22 mouse cellular contexts compared by ENCODE assay signal in the genomic region with DNA sequence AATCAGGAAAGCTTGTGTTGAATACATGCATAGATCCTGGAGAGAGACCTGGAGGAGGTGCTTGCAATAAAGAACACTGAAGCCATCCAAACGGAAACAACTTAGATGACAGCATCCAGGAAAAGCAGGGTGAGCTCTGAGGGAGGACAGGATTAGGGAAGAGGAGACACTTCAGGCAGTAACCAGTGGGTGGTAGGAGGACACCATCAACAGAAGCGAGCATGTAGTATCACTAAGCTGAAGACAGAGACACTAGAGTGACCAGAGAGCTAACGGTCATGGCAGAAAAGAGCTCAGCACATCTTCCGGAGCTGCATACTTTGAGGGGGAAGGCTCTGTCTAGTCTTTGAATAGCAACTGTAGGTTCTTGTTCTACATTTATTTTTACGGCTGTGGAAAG.
DNase-seq lines count a peak whose midpoint lies in the region; ATAC-seq and TF ChIP-seq lines count a peak whose summit lies in the region.
"Had no signal": no experiment of that assay in that cellular context is flagged by ENCODE, and none has a peak within 500 bp of the region (broad histone marks: within the 10 kb centered on the region; RNA-seq: fewer than 3 reads in every experiment).

No protein-coding gene starts in this region.

- no peak overlapping the region for H3K4me3 ChIP-seq in intestine, postnatal 0 days (ENCODE audit: low read depth, low read length)
- H3K4me3 ChIP-seq in intestine, embryonic 15.5 days (replicated peaks), result no peak overlapping the region
- no peak overlapping the region for H3K4me3 ChIP-seq in limb, embryonic 12.5 days (replicated peaks)
- no peak overlapping the region for H3K4me3 ChIP-seq in limb, embryonic 10.5 days
- H3K4me3 ChIP-seq: forebrain, embryonic 12.5 days; heart, embryonic 12.5 days; neural tube, embryonic 13.5 days had no signal

- peak; percentile 52 for TF ChIP-seq CTCF in intestine, postnatal 0 days (IDR thresholded peaks at IDR 0.05; ENCODE audit: low read depth)

- no peaks in the 10 kb centered on the region for H3K4me1 ChIP-seq in intestine, postnatal 0 days (replicated peaks; ENCODE audit: control insufficient read depth, insufficient read depth, low read length)
- H3K4me1 ChIP-seq in intestine, embryonic 15.5 days (replicated peaks), result no peaks in the 10 kb centered on the region
- H3K4me1 ChIP-seq in limb, embryonic 12.5 days (replicated peaks), result peaks cover 16% of the 10 kb centered on the region
- peaks cover 17% of the 10 kb centered on the region for H3K4me1 ChIP-seq in limb, embryonic 10.5 days
- H3K4me1 ChIP-seq: forebrain, embryonic 12.5 days; heart, embryonic 12.5 days had no signal

- H3K27ac ChIP-seq in intestine, postnatal 0 days (ENCODE audit: low read depth, low read length), result no peak overlapping the region
- H3K27ac ChIP-seq in intestine, embryonic 15.5 days, result no peak overlapping the region
- H3K27ac ChIP-seq in limb, embryonic 12.5 days, result no peak overlapping the region
- no peak overlapping the region for H3K27ac ChIP-seq in limb, embryonic 10.5 days
- H3K27ac ChIP-seq: forebrain, embryonic 12.5 days; hindbrain, embryonic 14.5 days; macrophage; neural tube, embryonic 13.5 days had no signal

- H3K9me3 ChIP-seq in intestine, postnatal 0 days (ENCODE audit: control insufficient read depth), result no peaks in the 10 kb centered on the region
- H3K9me3 ChIP-seq in intestine, embryonic 15.5 days, result no peaks in the 10 kb centered on the region
- no peaks in the 10 kb centered on the region for H3K9me3 ChIP-seq in limb, embryonic 12.5 days
- H3K9me3 ChIP-seq in limb, embryonic 10.5 days (replicated peaks), result no peaks in the 10 kb centered on the region
- H3K9me3 ChIP-seq: forebrain, embryonic 12.5 days; heart, embryonic 12.5 days; neural tube, embryonic 13.5 days had no signal

- no peak overlapping the region for H3K9ac ChIP-seq in intestine, postnatal 0 days (ENCODE audit: low read depth, low read length)
- no peak overlapping the region for H3K9ac ChIP-seq in intestine, embryonic 15.5 days
- H3K9ac ChIP-seq in limb, embryonic 12.5 days (replicated peaks), result no peak overlapping the region
- H3K9ac ChIP-seq: forebrain, embryonic 12.5 days; heart, embryonic 12.5 days; hindbrain, embryonic 14.5 days; lung, embryonic 14.5 days; neural tube, embryonic 13.5 days had no signal

- no peak overlapping the region for H3K4me2 ChIP-seq in intestine, postnatal 0 days (replicated peaks; ENCODE audit: low read depth)
- no peak overlapping the region for H3K4me2 ChIP-seq in intestine, embryonic 15.5 days (replicated peaks)
- H3K4me2 ChIP-seq in limb, embryonic 12.5 days, result no peak overlapping the region
- H3K4me2 ChIP-seq: forebrain, embryonic 12.5 days; heart, embryonic 12.5 days; hindbrain, embryonic 14.5 days; lung, embryonic 14.5 days; midbrain, embryonic 11.5 days; neural tube, embryonic 13.5 days had no signal

- no peaks in the 10 kb centered on the region for H3K36me3 ChIP-seq in intestine, postnatal 0 days (ENCODE audit: control insufficient read depth, insufficient read depth)
- no peaks in the 10 kb centered on the region for H3K36me3 ChIP-seq in intestine, embryonic 15.5 days
- no peaks in the 10 kb centered on the region for H3K36me3 ChIP-seq in limb, embryonic 12.5 days
- no peaks in the 10 kb centered on the region for H3K36me3 ChIP-seq in limb, embryonic 10.5 days
- H3K36me3 ChIP-seq: forebrain, embryonic 12.5 days; heart, embryonic 12.5 days; neural tube, embryonic 13.5 days had no signal

- H3K27me3 ChIP-seq in intestine, postnatal 0 days (replicated peaks; ENCODE audit: control insufficient read depth, insufficient read depth, low read length), result no peaks in the 10 kb centered on the region
- no peaks in the 10 kb centered on the region for H3K27me3 ChIP-seq in intestine, embryonic 15.5 days (replicated peaks)
- H3K27me3 ChIP-seq in limb, embryonic 12.5 days, result no peaks in the 10 kb centered on the region
- H3K27me3 ChIP-seq in limb, embryonic 10.5 days (ENCODE audit: low read depth, poor library complexity, severe bottlenecking), result no peaks in the 10 kb centered on the region
- H3K27me3 ChIP-seq: forebrain, embryonic 12.5 days; heart, embryonic 12.5 days; neural tube, embryonic 13.5 days; Patski had no signal

- ATAC-seq in intestine, postnatal 0 days, result no peak
- no peak for ATAC-seq in intestine, embryonic 15.5 days
- ATAC-seq in limb, embryonic 12.5 days (ENCODE audit: insufficient number of reproducible peaks, insufficient read depth, low FRiP score, low TSS enrichment, low read depth), result 0 out of 2 replicates have a peak, but pooled peaks have one; percentile 20
- no peak for ATAC-seq in granulocyte monocyte progenitor cell, adult 5-6 weeks (replicated peaks; ENCODE audit: poor library complexity, severe bottlenecking)
- ATAC-seq: intestine, embryonic 16.5 days; Patski had no signal

- 62% methylated on average over 5 of the region's 5 CpGs for WGBS in intestine, postnatal 0 days
- 55% methylated on average over 5 of the region's 5 CpGs for WGBS in intestine, embryonic 15.5 days
- 51% methylated on average over 5 of the region's 5 CpGs for WGBS in limb, embryonic 12.5 days
- WGBS in limb, embryonic 10.5 days, result 61% methylated on average over 5 of the region's 5 CpGs

- peak; percentile 8 for DNase-seq in embryo, embryonic 11 days
- no peak for DNase-seq in embryo, embryonic 10.5 days (ENCODE audit: low spot score)
- no peak for DNase-seq in limb, embryonic 10.5 days (ENCODE audit: low spot score)
- peak; percentile 28 for DNase-seq in retina, embryonic 14.5 days (ENCODE audit: low spot score)
- DNase-seq: adrenal gland, adult 8-10 months; cerebellum, postnatal 10 days; gastrocnemius, postnatal 36 days; lung, embryonic 14.5 days; right cerebral cortex, postnatal 25 days; thymus, adult 2 months had no signal

Comparison
In these comparisons a context has a peak if more than half of its experiments do, and no peak if none do; other contexts are left out.
1. DNase-seq: peak in embryo, embryonic 11 days (single experiment) and retina, embryonic 14.5 days (single experiment); none in embryo, embryonic 10.5 days (single experiment) and limb, embryonic 10.5 days (single experiment).